Mouse (Mus musculus): ENCODE measurements around the gene Ascl2.

Ascl2 gene

GRCm38 (mm10) chr7:142968809-142969511, at the start of gene Ascl2:
Ascl2 (minus strand) TSS chr7:142969264.
- no peak for DNase-seq (ENCODE audit: low spot score in 2 of 2)

GRCm38 (mm10) chr7:143017181-143017580, 48.1 kb upstream of the Ascl2 start:
- DNase-seq (ENCODE audit: low spot score in 2 of 2), result no peak

DNA sequence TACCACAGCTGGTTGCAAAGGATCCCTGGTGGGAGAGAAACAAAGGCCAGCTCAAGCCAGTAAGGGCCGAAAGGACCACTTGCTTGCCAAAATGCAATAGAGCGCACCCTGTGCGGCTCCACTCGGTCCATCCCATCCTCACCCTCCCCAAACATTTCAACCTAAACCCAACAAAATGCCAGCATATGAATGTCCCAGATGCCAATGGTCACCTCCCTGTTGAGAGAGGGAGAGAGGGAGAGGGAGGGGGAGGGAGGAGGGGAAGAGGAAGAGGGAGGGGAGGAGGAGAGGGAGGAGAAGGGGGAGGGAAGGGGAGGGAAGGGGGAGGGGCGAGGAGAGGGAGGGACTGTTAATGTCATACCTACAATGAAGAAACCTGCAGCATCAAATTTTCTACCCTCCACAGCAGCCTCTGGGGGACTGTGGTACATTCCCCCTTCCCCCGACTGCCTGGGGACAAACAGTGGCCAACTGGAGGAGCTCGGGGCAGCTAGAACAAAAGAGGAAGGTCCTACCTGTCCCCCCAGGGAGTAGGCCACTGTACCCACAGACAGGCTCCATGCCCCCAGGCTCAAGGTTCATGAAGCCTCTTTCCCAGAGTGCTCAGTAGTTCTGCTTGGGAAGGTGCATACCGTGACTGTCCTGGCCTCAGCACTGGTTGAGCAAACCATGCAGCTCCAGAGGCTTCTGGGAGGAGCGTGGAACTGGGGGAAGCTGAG, 47.5 kb upstream of the Ascl2 start:
- no peak for DNase-seq (ENCODE audit: low spot score in 2 of 2)

GRCm38 (mm10) chr7:143015755-143016423, 46.8 kb upstream of the Ascl2 start:
- peak in 1 of 2 experiments; percentile 70 for DNase-seq (ENCODE audit: low spot score in 2 of 2)

DNA sequence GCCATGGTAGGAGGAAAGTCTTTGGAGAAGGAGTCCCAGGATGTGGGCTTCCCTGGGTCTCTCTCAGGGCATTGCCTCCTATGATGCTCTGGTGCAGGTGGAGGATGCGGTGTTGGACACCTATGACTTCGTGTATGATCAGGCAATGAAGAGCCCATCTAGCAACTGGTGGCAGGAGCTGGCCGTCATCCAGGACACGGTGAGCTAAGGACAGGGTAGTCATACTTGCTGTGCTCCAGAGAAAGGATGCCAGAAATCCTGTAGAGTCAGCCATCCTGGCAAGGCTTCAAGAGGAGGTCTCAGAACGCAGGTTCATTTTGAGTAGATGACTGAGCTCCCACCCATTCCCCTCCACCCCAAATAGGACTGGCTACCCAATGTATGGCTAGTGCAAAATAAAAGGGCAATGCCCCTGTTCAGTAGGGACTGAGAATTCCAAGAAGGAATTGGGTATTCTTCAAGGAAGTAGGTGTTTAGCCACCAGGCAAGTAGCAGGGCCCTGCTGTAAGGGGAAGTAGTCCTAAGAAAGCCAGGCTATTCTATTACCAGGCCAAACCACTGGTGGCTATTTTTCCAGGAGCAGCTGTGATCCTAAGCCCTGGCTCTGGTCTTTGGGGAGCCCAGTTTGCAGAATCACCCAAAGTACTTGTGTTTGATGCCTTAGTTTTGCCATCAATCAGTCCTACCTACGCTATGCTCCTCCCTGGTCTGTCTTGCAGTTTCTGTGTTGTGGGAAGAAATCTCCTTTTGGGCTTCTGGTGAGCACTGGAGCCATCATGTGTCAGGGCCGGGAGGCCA, 46.0 kb upstream of the Ascl2 start:
- DNase-seq (ENCODE audit: low spot score in 2 of 2), result no peak

DNA sequence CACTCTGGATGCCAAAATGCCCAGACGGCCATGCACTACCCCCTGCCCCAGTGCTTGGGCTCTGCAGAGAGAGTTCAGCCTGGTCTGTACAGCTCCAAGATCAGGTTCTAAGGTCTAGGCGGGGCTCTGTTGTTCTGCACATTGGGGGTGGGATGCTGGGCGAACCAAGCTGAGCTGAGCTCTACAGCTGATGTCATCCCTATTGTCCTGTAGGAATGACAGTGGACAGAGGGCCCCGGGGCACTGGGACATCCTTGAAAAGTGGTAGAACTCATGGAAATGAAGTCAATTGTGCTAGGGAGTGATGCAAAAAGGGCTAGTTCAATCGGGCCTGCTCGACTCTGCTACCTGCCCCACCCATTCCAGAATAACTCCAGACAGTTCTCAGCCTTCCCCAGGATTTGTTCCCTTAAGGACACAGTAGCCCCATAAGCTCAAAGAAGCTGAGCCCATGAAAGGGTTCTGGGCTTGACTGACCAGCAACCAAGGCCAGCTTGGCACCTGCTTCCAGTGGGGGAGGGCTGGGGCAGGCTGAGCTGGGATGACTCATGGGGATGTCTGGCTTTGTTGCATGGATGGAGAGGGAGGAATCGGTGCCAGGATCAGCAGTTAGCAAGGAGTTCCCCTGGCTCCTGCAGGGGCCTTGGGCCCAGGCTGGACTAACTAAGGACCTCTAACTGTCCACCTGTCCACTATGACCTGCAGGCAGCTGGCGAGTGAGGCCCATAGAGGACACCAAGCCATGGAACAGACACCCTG, 44.5 kb upstream of the Ascl2 start:
- DNase-seq (ENCODE audit: low spot score in 2 of 2), result peak in 1 of 2 experiments; percentile 64

GRCm38 (mm10) chr7:143012230-143012875, 43.3 kb upstream of the Ascl2 start:
- DNase-seq (ENCODE audit: low spot score in 2 of 2), result no peak

DNA sequence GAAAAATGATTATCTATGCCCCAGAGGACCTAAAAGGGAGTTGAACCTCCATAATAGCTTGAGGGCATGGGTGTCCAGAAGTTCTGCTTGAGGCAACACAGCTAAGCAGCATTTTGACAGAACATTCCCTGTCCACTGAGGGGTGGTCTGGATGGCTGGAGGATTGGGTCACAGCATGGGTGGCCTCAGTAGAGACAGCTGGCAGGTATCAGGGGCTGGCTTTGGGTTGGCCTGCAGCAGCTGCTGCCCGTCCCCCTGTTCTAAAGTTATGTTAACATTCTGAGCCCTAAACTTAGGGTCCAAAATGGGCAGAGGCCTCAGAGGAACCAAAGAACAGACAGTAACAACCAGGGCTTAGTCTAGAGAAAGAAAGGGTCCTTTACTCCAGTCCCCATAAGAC, 42.2 kb upstream of the Ascl2 start:
- DNase-seq (ENCODE audit: low spot score in 2 of 2), result no peak

DNA sequence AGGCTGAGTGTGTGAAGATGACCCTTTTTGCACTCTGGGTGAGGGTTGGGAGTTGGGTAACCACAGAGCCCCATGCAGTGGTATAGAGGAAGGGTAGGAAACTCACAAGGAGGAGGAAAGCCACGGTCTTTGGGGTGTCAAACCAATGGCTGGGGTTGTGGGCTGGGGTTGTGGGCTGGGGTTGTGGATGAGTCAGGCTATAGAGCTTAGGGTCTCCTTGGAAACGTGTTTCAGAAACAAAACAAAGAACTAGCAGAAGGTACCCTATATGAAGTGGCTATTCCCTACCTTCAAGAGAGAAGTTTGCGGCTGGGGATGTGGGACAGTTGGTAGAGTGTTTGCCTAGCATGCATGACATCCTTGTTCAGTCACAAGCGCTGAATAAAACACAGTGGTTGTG, 40.9 kb upstream of the Ascl2 start:
- DNase-seq (ENCODE audit: low spot score in 2 of 2), result no peak

DNA sequence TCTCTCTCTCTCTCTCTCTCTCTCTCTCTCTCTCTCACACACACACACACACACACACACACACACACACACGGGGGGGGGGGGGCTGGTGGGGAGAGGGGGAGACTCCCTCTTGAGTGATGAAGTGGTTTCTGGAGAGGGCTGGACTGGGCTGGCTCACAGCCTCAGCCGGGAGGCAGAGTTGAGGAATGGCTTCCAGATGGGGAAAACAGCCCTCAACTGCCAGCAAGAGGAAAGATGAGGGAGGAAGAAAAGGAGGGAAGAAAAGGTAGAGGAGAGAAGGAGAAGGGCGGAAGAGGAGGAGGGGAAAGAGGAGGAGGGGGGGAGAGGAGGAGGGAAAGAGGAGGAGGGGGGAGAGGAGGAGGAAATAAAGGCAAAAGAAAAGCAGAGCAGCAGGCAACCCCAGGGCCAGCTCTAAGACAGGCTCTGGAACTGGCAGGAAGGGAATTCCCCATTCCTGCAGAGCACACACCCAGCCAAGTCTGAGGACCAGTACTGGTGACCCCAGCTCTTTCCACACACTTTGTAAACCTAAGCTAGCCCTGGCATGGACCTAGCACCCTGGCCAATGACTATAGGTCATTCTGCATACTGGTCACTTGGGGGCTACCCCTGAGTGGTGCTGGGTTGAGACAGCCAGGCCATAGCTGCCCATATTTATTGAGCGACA, 40.1 kb upstream of the Ascl2 start:
- no peak for DNase-seq (ENCODE audit: low spot score in 2 of 2)

- peak in 1 of 2 experiments; percentile 17 for DNase-seq (ENCODE audit: low spot score in 2 of 2)
Measured at GRCm38 (mm10) chr7:143008370-143008926, 39.4 kb upstream of the Ascl2 start.

- DNase-seq (ENCODE audit: low spot score in 2 of 2), result peak; percentile 76 to 96
Measured at GRCm38 (mm10) chr7:143007599-143008369, 38.7 kb upstream of the Ascl2 start.

GRCm38 (mm10) chr7:143006756-143007598, 37.9 kb upstream of the Ascl2 start:
- no peak for DNase-seq (ENCODE audit: low spot score in 2 of 2)

GRCm38 (mm10) chr7:143006097-143006755, 37.2 kb upstream of the Ascl2 start:
- no peak for DNase-seq (ENCODE audit: low spot score in 2 of 2)

DNA sequence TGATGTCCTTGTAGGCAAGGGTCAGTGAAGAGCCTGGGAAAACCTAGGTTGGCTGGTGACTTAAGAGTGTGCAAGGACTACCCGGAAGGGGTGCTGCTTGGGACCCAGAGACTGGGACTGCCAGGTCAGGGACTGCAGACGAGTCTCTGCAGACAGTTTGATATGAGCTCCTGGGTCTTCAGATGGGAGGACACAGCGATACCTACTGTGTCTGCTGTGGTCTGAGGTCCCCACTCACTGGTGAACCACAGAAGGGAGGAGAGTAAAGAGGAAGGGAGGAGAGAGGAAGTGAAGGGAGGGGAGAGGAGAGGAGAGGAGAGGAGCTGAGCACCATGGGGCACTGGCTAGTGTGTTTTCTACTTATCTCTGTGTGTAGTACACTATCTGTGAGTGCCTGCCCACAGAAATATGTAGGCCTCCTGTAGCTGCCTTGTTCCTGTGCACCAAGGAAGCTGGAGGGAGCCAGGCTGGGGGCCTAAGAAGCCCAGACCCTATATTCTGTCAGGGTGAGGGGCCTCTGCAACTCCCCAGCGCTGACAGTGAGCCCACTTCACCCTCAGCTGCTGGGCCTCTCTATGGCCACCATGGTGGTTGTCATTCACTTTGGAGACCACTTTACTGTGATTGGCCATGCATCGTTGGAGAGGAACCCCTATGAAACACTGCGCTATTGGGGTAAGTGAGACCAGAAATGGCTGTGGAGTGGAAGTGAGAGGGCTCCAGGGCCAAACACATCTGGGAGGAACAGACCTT, 36.5 kb upstream of the Ascl2 start:
- no peak for DNase-seq (ENCODE audit: low spot score in 2 of 2)

DNA sequence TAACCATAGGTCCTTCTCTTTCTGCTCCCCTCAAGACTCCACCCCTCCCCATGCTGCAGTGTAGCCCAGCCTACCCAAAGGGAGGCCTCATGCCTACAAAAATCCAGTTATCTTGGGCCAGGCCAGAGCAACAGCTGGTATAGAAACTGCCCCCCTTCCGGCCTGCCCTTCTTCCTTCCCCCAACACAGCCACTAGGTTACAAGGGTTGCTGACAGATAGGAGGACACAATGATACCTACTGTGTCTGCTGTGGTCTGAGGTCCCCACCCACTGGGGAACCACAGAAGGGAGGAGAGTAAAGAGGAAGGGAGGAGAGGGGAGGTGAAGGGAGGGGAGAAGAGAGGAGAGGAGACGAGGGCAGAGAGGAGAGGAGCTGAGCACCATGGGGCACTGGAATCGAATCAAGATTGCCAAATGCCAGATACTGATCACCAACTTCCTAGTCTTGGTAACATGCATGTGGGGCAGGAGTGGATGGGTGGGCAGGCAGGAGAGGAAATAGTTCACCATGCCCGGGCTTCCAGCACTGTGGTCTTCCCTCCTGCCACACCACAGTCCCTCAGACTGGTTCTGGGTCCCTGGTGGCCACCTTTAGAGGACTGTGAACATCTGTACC, 35.8 kb upstream of the Ascl2 start, which contains the start of gene Tspan32:
Gene Tspan32 (plus strand): TSS at position 320 of the 617 bp plus-strand sequence.
- no peak for DNase-seq (ENCODE audit: low spot score in 2 of 2)
